Mouse (Mus musculus): ENCODE measurements around the gene Fmod. TPM values are rescaled to one million over a fixed set of nuclear protein-coding genes. Genes with fewer than 3 reads are reported as not detected.

Fmod gene
- total RNA-seq, 2 experiments from 2014 or later = 27.5 to 28.4 TPM

- DNase-seq (ENCODE audit: low spot score in 2 of 2) = no peak
Measured at GRCm38 (mm10) chr1:134055666-134056245, 18.7 kb downstream of the Fmod start.

- no peak for DNase-seq (ENCODE audit: low spot score in 2 of 2)
Measured at GRCm38 (mm10) chr1:134056285-134056684, 19.2 kb downstream of the Fmod start.

GRCm38 (mm10) chr1:134057736-134058135, 20.7 kb downstream of the Fmod start:
- DNase-seq (ENCODE audit: low spot score in 2 of 2) = no peak

GRCm38 (mm10) chr1:134058870-134059269, 21.8 kb downstream of the Fmod start:
- no peak for DNase-seq (ENCODE audit: low spot score in 2 of 2)

GRCm38 (mm10) chr1:134059739-134060695, 23.0 kb downstream of the Fmod start:
- no peak for DNase-seq (ENCODE audit: low spot score in 2 of 2)

GRCm38 (mm10) chr1:134060849-134061569, 24.0 kb downstream of the Fmod start:
- DNase-seq (ENCODE audit: low spot score in 2 of 2) = peak; percentile 84 to 88

GRCm38 (mm10) chr1:134061915-134062314, 24.9 kb downstream of the Fmod start:
- no peak for DNase-seq (ENCODE audit: low spot score in 2 of 2)

GRCm38 (mm10) chr1:134062411-134063085, 25.5 kb downstream of the Fmod start:
- no peak for DNase-seq (ENCODE audit: low spot score in 2 of 2)

GRCm38 (mm10) chr1:134063086-134063772, 26.2 kb downstream of the Fmod start:
- DNase-seq (ENCODE audit: low spot score in 2 of 2) = peak; percentile 38 to 52

- DNase-seq (ENCODE audit: low spot score in 2 of 2) = no peak
Measured at GRCm38 (mm10) chr1:134063773-134064125, 26.7 kb downstream of the Fmod start.

- DNase-seq (ENCODE audit: low spot score in 2 of 2) = no peak
Measured at GRCm38 (mm10) chr1:134064296-134064831, 27.3 kb downstream of the Fmod start.

- DNase-seq (ENCODE audit: low spot score in 2 of 2) = no peak
Measured at GRCm38 (mm10) chr1:134065241-134065809, 28.3 kb downstream of the Fmod start.

GRCm38 (mm10) chr1:134066554-134066953, 29.5 kb downstream of the Fmod start:
- DNase-seq (ENCODE audit: low spot score in 2 of 2) = no peak

GRCm38 (mm10) chr1:134067143-134067619, 30.1 kb downstream of the Fmod start:
- no peak for DNase-seq (ENCODE audit: low spot score in 2 of 2)

GRCm38 (mm10) chr1:134070099-134070669, 33.1 kb downstream of the Fmod start:
- DNase-seq (ENCODE audit: low spot score in 2 of 2) = no peak

GRCm38 (mm10) chr1:134071411-134072018, 34.5 kb downstream of the Fmod start:
- no peak for DNase-seq (ENCODE audit: low spot score in 2 of 2)

GRCm38 (mm10) chr1:134073061-134073564, 36.1 kb downstream of the Fmod start:
- no peak for DNase-seq (ENCODE audit: low spot score in 2 of 2)

GRCm38 (mm10) chr1:134073658-134074057, 36.6 kb downstream of the Fmod start:
- DNase-seq (ENCODE audit: low spot score in 2 of 2) = no peak

GRCm38 (mm10) chr1:134074184-134074583, 37.1 kb downstream of the Fmod start:
- no peak for DNase-seq (ENCODE audit: low spot score in 2 of 2)

Data from left cerebral cortex, adult 18-20 months (tissue).